Mouse (Mus musculus): ENCODE data around the gene Tenm4.

- TF ChIP-seq CTCF (IDR thresholded peaks at IDR 0.05) = no peak
- TF ChIP-seq EP300 (IDR thresholded peaks at IDR 0.05) = no peak
Observed at GRCm38 (mm10) chr7:96290576-96290975, 119.5 kb downstream of the Tenm4 start.

Measured in lung, postnatal 0 days (tissue).